Mouse (Mus musculus): Measurements from ENCODE around the gene Pla1a. TPM values are rescaled to one million over a fixed set of nuclear protein-coding genes. Genes with fewer than 3 reads are reported as not detected.

The Pla1a gene
- polyA plus RNA-seq, 1 experiment from 2014 or later, result 0.11 TPM

DNA sequence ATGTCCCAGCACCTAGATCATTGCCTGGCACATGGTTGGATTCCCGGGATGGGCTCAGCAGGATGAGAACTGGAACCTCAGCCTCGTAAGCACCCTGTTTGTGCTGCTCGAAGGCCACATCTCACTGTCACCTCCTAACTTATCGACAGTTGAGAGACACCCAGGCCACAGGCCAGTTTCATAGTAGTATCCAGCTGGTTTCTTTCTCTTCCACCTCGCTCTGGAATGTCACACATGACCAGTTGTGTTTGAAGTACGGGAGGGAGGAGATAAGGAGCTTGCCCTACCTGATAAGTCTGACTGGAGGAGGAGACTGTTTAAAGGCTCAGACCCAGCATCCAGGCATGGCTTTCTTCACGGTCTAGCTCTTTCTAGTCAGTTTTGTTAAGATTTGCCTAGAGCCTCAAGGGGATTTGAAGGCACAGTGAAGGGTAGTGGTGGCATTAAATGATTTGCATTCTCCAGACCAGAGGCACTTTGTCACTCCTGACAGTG lies 82.5 kb downstream of the Pla1a start:
- TF ChIP-seq CTCF (IDR thresholded peaks at IDR 0.05; ENCODE audit: low read depth) (no peak), EP300 (optimal IDR thresholded peaks at IDR 0.05) (no peak)
- peak; percentile 79 for ATAC-seq (ENCODE audit: low FRiP score, low TSS enrichment)
- H3K4me3 ChIP-seq (ENCODE audit: low read depth, low read length), result no peak overlapping the region
- no peaks in the 10 kb centered on the region for H3K4me1 ChIP-seq (replicated peaks; ENCODE audit: control insufficient read depth, insufficient read depth)
- WGBS, result 48% methylated on average over 7 of the region's 7 CpGs
- peak; percentile 61 for DNase-seq (ENCODE audit: low spot score)
- H3K36me3 ChIP-seq (ENCODE audit: control insufficient read depth, insufficient read depth, low read length), result peaks cover 4% of the 10 kb centered on the region; the same call in 1 of the 2 replicates
- H3K4me2 ChIP-seq (replicated peaks; ENCODE audit: low read depth), result no peak overlapping the region
- H3K27ac ChIP-seq (replicated peaks), result peak overlapping the region; percentile 58
- H3K9me3 ChIP-seq (ENCODE audit: control insufficient read depth, low read length), result no peaks in the 10 kb centered on the region
- no peak overlapping the region for H3K9ac ChIP-seq (ENCODE audit: low read length)
- no peaks in the 10 kb centered on the region for H3K27me3 ChIP-seq (ENCODE audit: control insufficient read depth, insufficient read depth, low read length)

GRCm38 (mm10) chr16:38349881-38350280 lies 83.1 kb downstream of the Pla1a start:
- Histone ChIP-seq H3K4me1 (replicated peaks; ENCODE audit: control insufficient read depth, insufficient read depth) (no peaks in the 10 kb centered on the region), H3K4me2 (replicated peaks; ENCODE audit: low read depth) (no peak overlapping the region), H3K4me3 (ENCODE audit: low read depth, low read length) (no peak overlapping the region), H3K27ac (replicated peaks) (peak overlapping the region; percentile 58), H3K9ac (ENCODE audit: low read length) (no peak overlapping the region), H3K27me3 (ENCODE audit: control insufficient read depth, insufficient read depth, low read length) (no peaks in the 10 kb centered on the region), H3K9me3 (ENCODE audit: control insufficient read depth, low read length) (no peaks in the 10 kb centered on the region), H3K36me3 (ENCODE audit: control insufficient read depth, insufficient read depth, low read length) (peaks cover 4% of the 10 kb centered on the region; the same call in 1 of the 2 replicates)
- ATAC-seq (ENCODE audit: low FRiP score, low TSS enrichment), result no peak
- 96% methylated on average over 1 of the region's 2 CpGs for WGBS
- TF ChIP-seq CTCF (IDR thresholded peaks at IDR 0.05; ENCODE audit: low read depth) (no peak), EP300 (optimal IDR thresholded peaks at IDR 0.05) (no peak)
- DNase-seq (ENCODE audit: low spot score), result no peak

- H3K27ac ChIP-seq (replicated peaks), result no peak overlapping the region
- peaks cover 4% of the 10 kb centered on the region; the same call in 1 of the 2 replicates for H3K36me3 ChIP-seq (ENCODE audit: control insufficient read depth, insufficient read depth, low read length)
- H3K4me2 ChIP-seq (replicated peaks; ENCODE audit: low read depth), result no peak overlapping the region; the same call in 1 of the 2 replicates
- 77% methylated on average over 9 of the region's 9 CpGs for WGBS
- DNase-seq (ENCODE audit: low spot score), result no peak
- no peaks in the 10 kb centered on the region for H3K9me3 ChIP-seq (ENCODE audit: control insufficient read depth, low read length)
- no peak overlapping the region for H3K9ac ChIP-seq (ENCODE audit: low read length)
- no peaks in the 10 kb centered on the region for H3K4me1 ChIP-seq (replicated peaks; ENCODE audit: control insufficient read depth, insufficient read depth)
- TF ChIP-seq EP300 (optimal IDR thresholded peaks at IDR 0.05), result no peak
- no peaks in the 10 kb centered on the region for H3K27me3 ChIP-seq (ENCODE audit: control insufficient read depth, insufficient read depth, low read length)
- ATAC-seq (ENCODE audit: low FRiP score, low TSS enrichment), result no peak
- H3K4me3 ChIP-seq (ENCODE audit: low read depth, low read length), result no peak overlapping the region
Measured at GRCm38 (mm10) chr16:38348217-38348761, 84.7 kb downstream of the Pla1a start.

DNA sequence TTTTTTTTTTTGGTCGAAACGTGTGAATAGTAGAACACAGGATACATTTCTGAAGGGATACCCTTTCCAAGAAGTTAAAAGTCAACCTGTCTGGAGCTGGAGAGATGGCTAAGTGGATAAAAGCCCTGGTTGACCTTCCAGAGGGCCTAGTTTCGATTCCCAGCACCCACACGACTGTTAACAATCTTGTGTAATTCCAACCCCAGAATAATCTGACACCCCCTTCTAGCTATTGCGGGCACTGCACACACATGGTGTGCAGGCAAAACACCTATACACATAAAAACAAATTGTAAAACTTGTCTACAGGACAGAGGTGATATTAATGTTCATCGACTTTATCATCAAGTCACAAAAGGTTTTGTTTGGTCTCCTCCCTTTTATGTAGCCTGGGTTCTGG lies 85.4 kb downstream of the Pla1a start:
- 58% methylated on average over 6 of the region's 6 CpGs for WGBS
- Histone ChIP-seq H3K27me3 (ENCODE audit: control insufficient read depth, insufficient read depth, low read length) (no peaks in the 10 kb centered on the region), H3K9ac (ENCODE audit: low read length) (peak overlapping the region; percentile 90), H3K36me3 (ENCODE audit: control insufficient read depth, insufficient read depth, low read length) (peaks cover 4% of the 10 kb centered on the region; the same call in 1 of the 2 replicates), H3K4me3 (ENCODE audit: low read depth, low read length) (peak overlapping the region; percentile 83), H3K9me3 (ENCODE audit: control insufficient read depth, low read length) (no peaks in the 10 kb centered on the region), H3K4me1 (replicated peaks; ENCODE audit: control insufficient read depth, insufficient read depth) (no peaks in the 10 kb centered on the region), H3K4me2 (replicated peaks; ENCODE audit: low read depth) (peak overlapping the region; percentile 72), H3K27ac (replicated peaks) (no peak overlapping the region)
- TF ChIP-seq CTCF (IDR thresholded peaks at IDR 0.05; ENCODE audit: low read depth), result no peak
- TF ChIP-seq EP300 (optimal IDR thresholded peaks at IDR 0.05), result no peak
- DNase-seq (ENCODE audit: low spot score) (no peak), ATAC-seq (ENCODE audit: low FRiP score, low TSS enrichment) (no peak)

DNA sequence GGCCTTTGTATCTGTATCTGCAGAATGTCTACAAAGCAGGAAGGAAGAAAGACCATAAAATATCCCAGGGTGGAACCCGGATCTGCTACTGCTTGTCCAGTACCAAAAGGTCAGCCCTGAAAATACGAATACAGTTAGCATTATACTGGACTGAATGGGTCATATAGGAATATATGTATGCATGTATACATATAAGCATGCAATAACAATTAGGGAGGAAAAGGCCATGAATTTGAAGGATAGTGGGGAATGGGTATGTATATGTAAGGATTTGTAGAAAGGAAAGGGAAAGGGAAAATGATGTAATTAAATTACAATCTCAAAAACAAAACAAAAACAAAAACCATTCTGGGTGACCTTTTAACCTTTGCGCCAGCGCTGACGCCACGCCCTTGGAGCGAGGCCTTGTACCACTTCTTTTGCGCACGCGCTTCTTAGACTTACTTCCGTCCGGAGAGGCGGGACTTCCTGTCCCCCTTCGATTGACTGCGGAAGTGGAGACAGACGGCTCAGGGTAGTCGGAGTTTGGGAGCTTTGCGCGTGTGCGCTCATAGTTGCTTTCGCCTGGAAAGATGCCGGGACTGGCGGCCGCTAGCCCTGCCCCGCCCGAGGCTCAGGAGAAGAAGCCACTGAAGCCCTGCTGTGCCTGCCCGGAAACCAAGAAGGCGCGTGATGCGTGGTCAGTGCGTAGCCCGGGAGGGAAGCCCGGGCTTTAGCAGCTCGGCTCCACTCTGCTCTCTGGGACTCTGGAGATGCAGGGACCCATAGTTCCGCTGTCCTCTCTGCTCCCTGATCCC lies 86.2 kb downstream of the Pla1a start, which contains the start of the genes Cox17 and Gm21987:
Gene Cox17, plus strand, starts transcription at position 463 of the 797 bp plus-strand sequence.
Gene Gm21987, plus strand, starts transcription at position 512 of the 797 bp plus-strand sequence.
- Histone ChIP-seq H3K36me3 (ENCODE audit: control insufficient read depth, insufficient read depth, low read length) (no peaks in the 10 kb centered on the region; the same call in 1 of the 2 replicates), H3K27me3 (ENCODE audit: control insufficient read depth, insufficient read depth, low read length) (no peaks in the 10 kb centered on the region), H3K27ac (replicated peaks) (peak within 1 kb of the TSS; percentile 96), H3K9me3 (ENCODE audit: control insufficient read depth, low read length) (no peaks in the 10 kb centered on the region), H3K4me3 (ENCODE audit: low read depth, low read length) (peak within 1 kb of the TSS; percentile 83), H3K9ac (ENCODE audit: low read length) (peak within 1 kb of the TSS; percentile 90), H3K4me1 (replicated peaks; ENCODE audit: control insufficient read depth, insufficient read depth) (no peaks in the 10 kb centered on the region), H3K4me2 (replicated peaks; ENCODE audit: low read depth) (peak within 1 kb of the TSS; percentile 72)
- TF ChIP-seq EP300 (optimal IDR thresholded peaks at IDR 0.05), result no peak
- no peak for TF ChIP-seq CTCF (IDR thresholded peaks at IDR 0.05; ENCODE audit: low read depth)
- ATAC-seq (ENCODE audit: low FRiP score, low TSS enrichment), result peak; percentile 93
- peak; percentile 89 for DNase-seq (ENCODE audit: low spot score)
- 3% methylated on average over 35 of the region's 35 CpGs for WGBS

Other genes starting within 250 kb of the Pla1a start
- gene Nr1i2, start 138.3 kb downstream of the Pla1a start, polyA plus RNA-seq (2015; fragmentation: Nextera tagmentation; extraction: Ambion mirVana), result 10.6 and 13.6 TPM in 2 replicates
- 0.27 and 0.44 TPM in 2 replicates for gene Maats1, start 91.0 kb downstream of the Pla1a start, polyA plus RNA-seq (2015; fragmentation: Nextera tagmentation; extraction: Ambion mirVana)
- gene Cox17, start 86.2 kb downstream of the Pla1a start, polyA plus RNA-seq (2015; fragmentation: Nextera tagmentation; extraction: Ambion mirVana), result 301 and 327 TPM in 2 replicates
- gene Gm21987, start 86.1 kb downstream of the Pla1a start, polyA plus RNA-seq (2015; fragmentation: Nextera tagmentation; extraction: Ambion mirVana), result not detected in 2 replicates
- gene Popdc2, start 70.9 kb downstream of the Pla1a start, polyA plus RNA-seq (2015; fragmentation: Nextera tagmentation; extraction: Ambion mirVana), result 10.4 and 11.5 TPM in 2 replicates
- 44.4 and 46.7 TPM in 2 replicates for gene Adprh, start 19.6 kb upstream of the Pla1a start, polyA plus RNA-seq (2015; fragmentation: Nextera tagmentation; extraction: Ambion mirVana)
- gene Cd80, start 22.4 kb upstream of the Pla1a start, polyA plus RNA-seq (2015; fragmentation: Nextera tagmentation; extraction: Ambion mirVana), result 0.45 and 0.59 TPM in 2 replicates
- 14.6 and 15.5 TPM in 2 replicates for gene Timmdc1, start 89.5 kb upstream of the Pla1a start, polyA plus RNA-seq (2015; fragmentation: Nextera tagmentation; extraction: Ambion mirVana)
- gene Poglut1, start 117.1 kb upstream of the Pla1a start, polyA plus RNA-seq (2015; fragmentation: Nextera tagmentation; extraction: Ambion mirVana), result 16.0 and 16.3 TPM in 2 replicates
- 44.6 and 48.9 TPM in 2 replicates for gene Tmem39a, start 125.6 kb upstream of the Pla1a start, polyA plus RNA-seq (2015; fragmentation: Nextera tagmentation; extraction: Ambion mirVana)